Mouse (Mus musculus): ENCODE data around the gene Olfr9. TPM values are rescaled to one million over a fixed set of nuclear protein-coding genes. Genes with fewer than 3 reads are reported as not detected.

Olfr9 gene
- total and polyA plus RNA-seq, 3 experiments: not detected

- dilution Hi-C loops (cut with MboI; ENCODE audit: extremely low pct_ligation_motif_present, extremely low pct_unique_long_range_greater_than_20kb, low sequenced_read_pairs) (no loop called here), in situ Hi-C loops (cut with MboI; ENCODE audit: low pct_ligation_motif_present, low pct_unique_long_range_greater_than_20kb, low sequenced_read_pairs) (no loop called here)
- H3K79me2 ChIP-seq (replicated peaks; ENCODE audit: control insufficient read depth, extremely low read depth, insufficient read depth, poor library complexity, severe bottlenecking): no peaks in the 10 kb centered on the region; the same call in 1 of the 2 replicates
- H3K4me1 ChIP-seq (ENCODE audit: control insufficient read depth in 1 of 2, insufficient read depth in 2 of 2): peaks cover 5 to 25% of the 10 kb centered on the region in 2 experiments; a peak in 3 of 4 replicates
- no peaks in the 10 kb centered on the region for H3K36me3 ChIP-seq (replicated peaks in 1 of 2; ENCODE audit: control insufficient read depth in 1 of 2, insufficient read depth in 1 of 2, low read length in 1 of 2)
- H3K9ac ChIP-seq (ENCODE audit: insufficient read depth, low read depth): no peak overlapping the region
- no peaks in the 10 kb centered on the region for H3K9me3 ChIP-seq (replicated peaks; ENCODE audit: low read length)
- H3K27ac ChIP-seq (ENCODE audit: insufficient read depth, low read depth): no peak overlapping the region
- peak; percentile 17 for DNase-seq (ENCODE audit: extremely low read depth)
- H3K27me3 ChIP-seq (replicated peaks): no peaks in the 10 kb centered on the region
- TF ChIP-seq RAD21 (IDR thresholded peaks at IDR 0.05; ENCODE audit: low read depth, low read length) (no peak), UBTF (IDR thresholded peaks at IDR 0.05; ENCODE audit: low read depth, low read length) (no peak), ZNF384 (IDR thresholded peaks at IDR 0.05; ENCODE audit: low read depth, low read length) (no peak), MAX (IDR thresholded peaks at IDR 0.05; ENCODE audit: low read length) (no peak), USF2 (conservative IDR thresholded peaks at IDR 0.05; ENCODE audit: low read depth, low read length) (no peak), RCOR1 (conservative IDR thresholded peaks at IDR 0.05; ENCODE audit: low read depth, low read length) (no peak), MYC (IDR thresholded peaks at IDR 0.05; ENCODE audit: low read depth, low read length) (no peak), USF1 (IDR thresholded peaks at IDR 0.05; ENCODE audit: low read depth, low read length) (no peak)
- H3K4me3 ChIP-seq (replicated peaks in 1 of 3; ENCODE audit: low read depth in 2 of 3, low read length in 2 of 3, poor library complexity in 1 of 3): no peak overlapping the region
- H3K4me2 ChIP-seq (ENCODE audit: insufficient read depth, low read depth, poor library complexity, severe bottlenecking): no peak overlapping the region
Observed at GRCm38 (mm10) chr10:128965871-128966270, 23.4 kb upstream of the Olfr9 start.

- H3K9me3 ChIP-seq (replicated peaks; ENCODE audit: low read length): no peaks in the 10 kb centered on the region
- no peak overlapping the region for H3K27ac ChIP-seq (ENCODE audit: insufficient read depth, low read depth)
- no peak overlapping the region for H3K4me2 ChIP-seq (ENCODE audit: insufficient read depth, low read depth, poor library complexity, severe bottlenecking)
- H3K4me1 ChIP-seq (ENCODE audit: control insufficient read depth in 1 of 2, insufficient read depth in 2 of 2): peaks cover 5 to 24% of the 10 kb centered on the region in 2 experiments; a peak in 3 of 4 replicates
- no peak overlapping the region for H3K9ac ChIP-seq (ENCODE audit: insufficient read depth, low read depth)
- no peak for DNase-seq (ENCODE audit: extremely low read depth)
- in situ Hi-C loops (cut with MboI; ENCODE audit: low pct_ligation_motif_present, low pct_unique_long_range_greater_than_20kb, low sequenced_read_pairs) (no loop called here), dilution Hi-C loops (cut with MboI; ENCODE audit: extremely low pct_ligation_motif_present, extremely low pct_unique_long_range_greater_than_20kb, low sequenced_read_pairs) (no loop called here)
- no peak overlapping the region for H3K4me3 ChIP-seq (replicated peaks in 1 of 3; ENCODE audit: low read depth in 2 of 3, low read length in 2 of 3, poor library complexity in 1 of 3)
- no peak for TF ChIP-seq GABPA (IDR thresholded peaks at IDR 0.05; ENCODE audit: insufficient replicate concordance, low read depth, low read length)
- peak; percentile 68 for TF ChIP-seq ZNF384 (IDR thresholded peaks at IDR 0.05; ENCODE audit: low read depth, low read length)
- H3K27me3 ChIP-seq (replicated peaks): no peaks in the 10 kb centered on the region
- no peaks in the 10 kb centered on the region for H3K36me3 ChIP-seq (replicated peaks in 1 of 2; ENCODE audit: control insufficient read depth in 1 of 2, insufficient read depth in 1 of 2, low read length in 1 of 2)
- H3K79me2 ChIP-seq (replicated peaks; ENCODE audit: control insufficient read depth, extremely low read depth, insufficient read depth, poor library complexity, severe bottlenecking): no peaks in the 10 kb centered on the region
Observed at GRCm38 (mm10) chr10:128968341-128968749, 20.9 kb upstream of the Olfr9 start.

GRCm38 (mm10) chr10:128970740-128971250 lies 18.4 kb upstream of the Olfr9 start:
- no peaks in the 10 kb centered on the region for H3K27me3 ChIP-seq (replicated peaks)
- dilution Hi-C loops (cut with MboI; ENCODE audit: extremely low pct_ligation_motif_present, extremely low pct_unique_long_range_greater_than_20kb, low sequenced_read_pairs) (no loop called here), in situ Hi-C loops (cut with MboI; ENCODE audit: low pct_ligation_motif_present, low pct_unique_long_range_greater_than_20kb, low sequenced_read_pairs) (no loop called here)
- H3K4me3 ChIP-seq (replicated peaks in 1 of 3; ENCODE audit: low read depth in 2 of 3, low read length in 2 of 3, poor library complexity in 1 of 3): no peak overlapping the region
- H3K4me1 ChIP-seq (ENCODE audit: control insufficient read depth in 1 of 2, insufficient read depth in 2 of 2): peaks cover 5 to 20% of the 10 kb centered on the region in 2 experiments; a peak in 3 of 4 replicates
- H3K4me2 ChIP-seq (ENCODE audit: insufficient read depth, low read depth, poor library complexity, severe bottlenecking): no peak overlapping the region
- no peak for TF ChIP-seq ZMIZ1 (IDR thresholded peaks at IDR 0.05; ENCODE audit: low read depth, low read length)
- no peak overlapping the region for H3K27ac ChIP-seq (ENCODE audit: insufficient read depth, low read depth)
- no peak for DNase-seq (ENCODE audit: extremely low read depth)
- no peaks in the 10 kb centered on the region for H3K36me3 ChIP-seq (replicated peaks in 1 of 2; ENCODE audit: control insufficient read depth in 1 of 2, insufficient read depth in 1 of 2, low read length in 1 of 2)
- no peaks in the 10 kb centered on the region for H3K79me2 ChIP-seq (replicated peaks; ENCODE audit: control insufficient read depth, extremely low read depth, insufficient read depth, poor library complexity, severe bottlenecking)
- H3K9ac ChIP-seq (ENCODE audit: insufficient read depth, low read depth): no peak overlapping the region
- no peaks in the 10 kb centered on the region for H3K9me3 ChIP-seq (replicated peaks; ENCODE audit: low read length)

Measured in CH12.LX (cell line).